Mouse (Mus musculus) CH12.LX (cell line): ENCODE data around the gene Tmem115.

Source experiments
- BHLHE40 ChIP-seq: IDR thresholded peaks from 2 replicates; pipeline ENCODE4 v1.6.1; 2011; ENCODE audit warnings: mild to moderate bottlenecking, low read depth, low read length, improper control_type of control experiment
- CHD2 ChIP-seq: IDR thresholded peaks from 2 replicates; pipeline ENCODE4 v1.6.1; 2011; ENCODE audit warnings: low read length, improper control_type of control experiment
- CTCF ChIP-seq, 2 experiments: IDR thresholded peaks in 1 of 2; conservative IDR thresholded peaks in 1 of 2; 2 replicates each; pipeline ENCODE4 v1.5.1; 2011 to 2012; ENCODE audit warnings: low read depth in 2 of 2, low read length in 2 of 2, improper control_type of control experiment in 1 of 2, inconsistent platforms in 1 of 2, mild to moderate bottlenecking in 1 of 2, moderate library complexity in 1 of 2
- ELF1 ChIP-seq: IDR thresholded peaks from 2 replicates; pipeline ENCODE4 v1.6.1; 2014; ENCODE audit warnings: low read depth, mild to moderate bottlenecking, inconsistent platforms, low read length, improper control_type of control experiment
- EP300 ChIP-seq: IDR thresholded peaks from 2 replicates; pipeline ENCODE4 v1.6.1; 2011; ENCODE audit warnings: low read length, improper control_type of control experiment
- HCFC1 ChIP-seq: IDR thresholded peaks from 2 replicates; pipeline ENCODE4 v1.6.1; 2012; ENCODE audit warnings: low read depth, mild to moderate bottlenecking, inconsistent platforms, low read length, improper control_type of control experiment
- JUND ChIP-seq: conservative IDR thresholded peaks from 2 replicates; pipeline ENCODE4 v1.6.1; 2011; ENCODE audit warnings: low read depth, low read length, improper control_type of control experiment
- MAFK ChIP-seq: IDR thresholded peaks from 2 replicates; pipeline ENCODE4 v1.6.1; 2011; ENCODE audit warnings: low read length, improper control_type of control experiment; ENCODE audit not compliant: insufficient replicate concordance
- POLR2A ChIP-seq: IDR thresholded peaks from 2 replicates; pipeline ENCODE4 v1.6.1; 2011; ENCODE audit warnings: low read depth, mild to moderate bottlenecking, improper control_type of control experiment, low read length
- TBP ChIP-seq: conservative IDR thresholded peaks from 2 replicates; pipeline ENCODE4 v1.6.1; 2011; ENCODE audit warnings: low read depth, low read length, improper control_type of control experiment
- TCF12 ChIP-seq: IDR thresholded peaks from 2 replicates; pipeline ENCODE4 v1.6.1; 2014; ENCODE audit warnings: low read depth, mild to moderate bottlenecking, inconsistent platforms, low read length, improper control_type of control experiment
- USF2 ChIP-seq: conservative IDR thresholded peaks from 2 replicates; pipeline ENCODE4 v1.6.1; 2011; ENCODE audit warnings: low read depth, low read length, improper control_type of control experiment

DNA sequence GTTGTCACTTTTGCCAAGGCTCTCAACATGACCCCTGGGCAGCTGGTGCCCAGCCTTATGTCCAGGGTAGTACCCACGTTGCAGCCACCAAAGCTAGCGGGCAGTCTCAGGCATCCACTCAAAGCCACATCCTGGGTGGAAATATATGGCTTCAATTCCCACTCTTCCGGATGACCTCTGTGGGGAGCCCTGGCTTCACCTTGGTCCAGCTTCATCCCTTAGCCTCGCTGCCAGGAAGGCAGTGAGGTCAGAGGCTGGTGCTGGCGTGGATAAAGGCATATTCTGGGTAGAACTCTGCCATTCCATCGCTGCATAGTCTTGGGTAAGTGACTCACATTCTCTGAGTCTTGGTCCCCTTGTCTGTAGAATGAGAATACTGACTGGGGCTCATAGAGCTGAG, 49.0 kb upstream of the Tmem115 start:
- TF ChIP-seq CTCF (conservative IDR thresholded peaks at IDR 0.05 in 1 of 2, IDR thresholded peaks at IDR 0.05 in 1 of 2; ENCODE audit: low read depth in 2 of 2, low read length in 2 of 2) (no peak), EP300 (no peak), CHD2 (no peak), USF2 (no peak), BHLHE40 (no peak), POLR2A (no peak), ELF1 (no peak), JUND (no peak), HCFC1 (no peak), TCF12 (no peak), MAFK (no peak), TBP (no peak)
